Mouse (Mus musculus) CH12.LX (cell line): ENCODE data around the gene Atxn7l3.

Source experiments
- CTCF ChIP-seq, 2 experiments: IDR thresholded peaks in 1 of 2; conservative IDR thresholded peaks in 1 of 2; 2 replicates each; pipeline ENCODE4 v1.5.1; 2011 to 2012; ENCODE audit warnings: low read depth in 2 of 2, low read length in 2 of 2, improper control_type of control experiment in 1 of 2, inconsistent platforms in 1 of 2, mild to moderate bottlenecking in 1 of 2, moderate library complexity in 1 of 2
- E2F4 ChIP-seq: IDR thresholded peaks from 2 replicates; pipeline ENCODE4 v1.6.1; 2011; ENCODE audit warnings: low read depth, low read length, improper control_type of control experiment; ENCODE audit not compliant: insufficient replicate concordance
- ELF1 ChIP-seq: IDR thresholded peaks from 2 replicates; pipeline ENCODE4 v1.6.1; 2014; ENCODE audit warnings: low read depth, mild to moderate bottlenecking, inconsistent platforms, low read length, improper control_type of control experiment
- GABPA ChIP-seq: IDR thresholded peaks from 2 replicates; pipeline ENCODE4 v1.6.1; 2012; ENCODE audit warnings: low read depth, low read length, improper control_type of control experiment, inconsistent platforms; ENCODE audit not compliant: insufficient replicate concordance
- JUND ChIP-seq: conservative IDR thresholded peaks from 2 replicates; pipeline ENCODE4 v1.6.1; 2011; ENCODE audit warnings: low read depth, low read length, improper control_type of control experiment
- MAX ChIP-seq: IDR thresholded peaks from 2 replicates; pipeline ENCODE4 v1.6.1; 2011; ENCODE audit warnings: low read length, improper control_type of control experiment
- MEF2A ChIP-seq: IDR thresholded peaks from 2 replicates; pipeline ENCODE4 v1.6.1; 2014; ENCODE audit warnings: low read depth, mild to moderate bottlenecking, inconsistent platforms, low read length, improper control_type of control experiment, borderline replicate concordance
- PAX5 ChIP-seq: IDR thresholded peaks from 2 replicates; pipeline ENCODE4 v1.6.1; 2012; ENCODE audit warnings: low read length, inconsistent platforms, mixed read lengths
- POLR2A ChIP-seq: IDR thresholded peaks from 2 replicates; pipeline ENCODE4 v1.6.1; 2011; ENCODE audit warnings: low read depth, mild to moderate bottlenecking, improper control_type of control experiment, low read length
- TBP ChIP-seq: conservative IDR thresholded peaks from 2 replicates; pipeline ENCODE4 v1.6.1; 2011; ENCODE audit warnings: low read depth, low read length, improper control_type of control experiment
- UBTF ChIP-seq: IDR thresholded peaks from 2 replicates; pipeline ENCODE4 v1.6.1; 2012; ENCODE audit warnings: low read depth, mild to moderate bottlenecking, inconsistent platforms, low read length, improper control_type of control experiment, moderate library complexity
- ZC3H11A ChIP-seq: IDR thresholded peaks from 2 replicates; pipeline ENCODE4 v1.6.1; 2012; ENCODE audit warnings: low read depth, mild to moderate bottlenecking, inconsistent platforms, low read length, improper control_type of control experiment
- ZMIZ1 ChIP-seq: IDR thresholded peaks from 2 replicates; pipeline ENCODE4 v1.6.1; 2012; ENCODE audit warnings: low read depth, mild to moderate bottlenecking, inconsistent platforms, low read length, improper control_type of control experiment
- ZNF384 ChIP-seq: IDR thresholded peaks from 2 replicates; pipeline ENCODE4 v1.6.1; 2012; ENCODE audit warnings: low read depth, low read length, improper control_type of control experiment, inconsistent platforms

- no peak for TF ChIP-seq POLR2A
- TF ChIP-seq ZNF384 = no peak
- TF ChIP-seq ZMIZ1 = no peak
- no peak for TF ChIP-seq JUND
- TF ChIP-seq PAX5 = no peak
- no peak for TF ChIP-seq CTCF (conservative IDR thresholded peaks at IDR 0.05 in 1 of 2, IDR thresholded peaks at IDR 0.05 in 1 of 2; ENCODE audit: low read depth in 2 of 2, low read length in 2 of 2)
- TF ChIP-seq TBP = no peak
- TF ChIP-seq ZC3H11A = no peak
- no peak for TF ChIP-seq MAX
- no peak for TF ChIP-seq MEF2A
- no peak for TF ChIP-seq E2F4
- no peak for TF ChIP-seq UBTF
- TF ChIP-seq GABPA = no peak
- TF ChIP-seq ELF1 = no peak
Measured at GRCm38 (mm10) chr11:102246273-102246635, 50.2 kb downstream of the Atxn7l3 start.
